Mouse (Mus musculus): Measurements from ENCODE around the gene Rgs6.

DNA sequence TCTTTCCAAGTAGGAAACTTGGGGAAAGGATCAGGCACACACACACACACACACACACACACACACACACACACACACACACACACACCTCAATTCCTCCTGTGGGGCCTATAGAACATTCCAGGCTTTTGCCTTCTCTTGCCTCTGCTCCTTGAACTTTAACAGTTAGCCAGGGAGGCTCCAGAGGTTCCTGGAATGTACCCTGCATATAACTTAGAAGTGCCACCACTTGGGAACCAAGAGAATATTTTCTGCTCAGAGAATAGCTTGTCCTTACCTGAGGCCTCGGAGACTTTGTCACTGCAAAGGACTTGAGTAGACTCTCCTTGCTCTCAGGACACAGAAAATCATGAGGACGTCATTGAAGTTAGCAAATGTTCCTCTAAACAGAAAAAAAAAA, 548.4 kb downstream of the Rgs6 start:
- TF ChIP-seq POLR2A (IDR thresholded peaks at IDR 0.05; ENCODE audit: insufficient read depth, low read depth, low read length) (no peak), CTCF (IDR thresholded peaks at IDR 0.05) (no peak), EP300 (IDR thresholded peaks at IDR 0.05; ENCODE audit: insufficient read depth, low read depth, low read length) (no peak)

Data from heart, adult 2 months (tissue).